Mouse (Mus musculus) layer of hippocampus, postnatal 36 days (tissue): ENCODE results near the gene Uts2. TPM values are rescaled to one million over a fixed set of nuclear protein-coding genes. Genes with fewer than 3 reads are reported as not detected.
"Not testable (repeated sequence)": the region's sequence is repeated elsewhere in the genome, so short reads cannot be mapped to it uniquely, and the experiment has no call there.

Experiments used
- DNase-seq, 2 experiments: peaks; one replicate each; pipeline ENCODE4 v3.0.0; 2022
- total RNA-seq, 2 experiments: library from RNA; stranded (reverse); gene quantifications; 2 replicates each; pipeline ENCODE4 v1.2.3; 2021

The Uts2 gene
- total RNA-seq, 2 experiments from 2014 or later: not detected

- DNase-seq: not testable (repeated sequence)
These were observed 20.5 kb downstream of the Uts2 start for GRCm38 (mm10) chr4:151017356-151017755.

- no peak for DNase-seq
These were observed 27.3 kb downstream of the Uts2 start for GRCm38 (mm10) chr4:151024152-151024551.

- no peak for DNase-seq
These were observed 30.1 kb downstream of the Uts2 start for GRCm38 (mm10) chr4:151027001-151027400.

GRCm38 (mm10) chr4:151036521-151036920 lies 39.6 kb downstream of the Uts2 start:
- no peak for DNase-seq

- DNase-seq: no peak
These were observed 40.9 kb downstream of the Uts2 start for GRCm38 (mm10) chr4:151037800-151038199.

- DNase-seq: no peak
These were observed 44.6 kb downstream of the Uts2 start for GRCm38 (mm10) chr4:151041506-151041905.

- DNase-seq: peak in 1 of 2 experiments; percentile 23
These were observed 46.4 kb downstream of the Uts2 start for GRCm38 (mm10) chr4:151043281-151043680.

GRCm38 (mm10) chr4:151044037-151044943 lies 47.4 kb downstream of the Uts2 start, which contains the start of gene Per3:
Per3 (minus strand) TSS chr4:151044665.
- peak; percentile 97 for DNase-seq

GRCm38 (mm10) chr4:151044944-151045570 lies 48.2 kb downstream of the Uts2 start:
- peak; percentile 50 to 54 for DNase-seq

GRCm38 (mm10) chr4:151046524-151046923 lies 49.6 kb downstream of the Uts2 start:
- DNase-seq: no peak

GRCm38 (mm10) chr4:151051162-151051561 lies 54.3 kb downstream of the Uts2 start:
- DNase-seq: no peak

Other genes with a start within 250 kb of the Uts2 start
- 10 to 100 TPM; 50.2 to 56.3 TPM for gene Errfi1, start 143.2 kb upstream of the Uts2 start, total RNA-seq
- gene Park7, start 82.7 kb upstream of the Uts2 start, total RNA-seq: 100 to 1,000 TPM; 220 to 235 TPM
- under 1 TPM; 0.61 to 1.00 TPM for gene Tnfrsf9, start 82.5 kb upstream of the Uts2 start, total RNA-seq
- 10 to 100 TPM; 30.1 to 39.4 TPM for gene Per3, start 47.6 kb downstream of the Uts2 start, total RNA-seq
- gene Vamp3, start 60.9 kb downstream of the Uts2 start, total RNA-seq: 10 to 100 TPM; 33.6 to 34.5 TPM
- not detected for gene Gm13090, start 92.5 kb downstream of the Uts2 start, total RNA-seq